Mouse (Mus musculus) intestine, postnatal 0 days (tissue): ENCODE results near the gene Traf3. TPM values are rescaled to one million over a fixed set of nuclear protein-coding genes. Genes with fewer than 3 reads are reported as not detected.

ENCODE experiments used
- ATAC-seq: fragments of 200-750 bp; cut with Nextera tagmentation; 2 replicates; pipeline ENCODE4 v1.8.0; 2017; ENCODE audit warnings: mild to moderate bottlenecking, moderate TSS enrichment, moderate library complexity
- H3K27ac ChIP-seq: fragments of 300-500 bp; sonication (generic); 2 replicates; pipeline ENCODE4 v1.5.1; 2014; ENCODE audit warnings: mild to moderate bottlenecking, low read depth, low read length, moderate library complexity
- H3K27me3 ChIP-seq: fragments of 300-500 bp; sonication (generic); replicated peaks from 2 replicates; pipeline ENCODE4 v1.6.1; 2014; ENCODE audit warnings: low read length, mixed read lengths; ENCODE audit not compliant: control insufficient read depth, insufficient read depth
- H3K36me3 ChIP-seq: fragments of 300-500 bp; sonication (generic); 2 replicates; pipeline ENCODE4 v1.6.1; 2014; ENCODE audit warnings: mild to moderate bottlenecking, moderate library complexity; ENCODE audit not compliant: control insufficient read depth, insufficient read depth
- H3K4me1 ChIP-seq: fragments of 300-500 bp; sonication (generic); replicated peaks from 2 replicates; pipeline ENCODE4 v1.6.1; 2014; ENCODE audit warnings: antibody characterized with exemption, low read length, mixed read lengths; ENCODE audit not compliant: control insufficient read depth, insufficient read depth
- H3K4me2 ChIP-seq: fragments of 300-500 bp; sonication (generic); replicated peaks from 2 replicates; pipeline ENCODE4 v1.6.1; 2014; ENCODE audit warnings: low read depth, mild to moderate bottlenecking, moderate library complexity
- H3K4me3 ChIP-seq: fragments of 300-500 bp; sonication (generic); 2 replicates; pipeline ENCODE4 v1.5.1; 2014; ENCODE audit warnings: low read depth, low read length
- H3K9ac ChIP-seq: fragments of 300-500 bp; sonication (generic); 2 replicates; pipeline ENCODE4 v1.6.1; 2014; ENCODE audit warnings: mild to moderate bottlenecking, low read depth, low read length
- H3K9me3 ChIP-seq: fragments of 300-500 bp; sonication (generic); 2 replicates; pipeline ENCODE4 v1.6.1; 2016; ENCODE audit warnings: mixed run types; ENCODE audit not compliant: control insufficient read depth
- CTCF ChIP-seq: sonication (generic); IDR thresholded peaks from 2 replicates; pipeline ENCODE4 v1.5.1; 2016; ENCODE audit warnings: low read depth, mild to moderate bottlenecking, control low read depth, antibody characterized with exemption, moderate library complexity
- WGBS: fragments of 180-500 bp; shearing (Covaris S2); extraction: QIAGEN DNeasy Blood & Tissue Kit; methylation state at CpG from one replicate; pipeline ENCODE4 v1.1.7; 2014; 5-methylcytosine and 5-hydroxymethylcytosine counted together
- polyA plus RNA-seq: library from polyadenylated mRNA; unstranded; fragments of >200 nt; fragmentation: Nextera tagmentation; extraction: Ambion mirVana; gene quantifications from 2 replicates; pipeline ENCODE4 v1.2.1, GENCODE M21; 2015

The Traf3 gene
- polyA plus RNA-seq, 1 experiment from 2014 or later, result 4.0 TPM

- Histone ChIP-seq H3K9ac (no peak overlapping the region), H3K4me1 (0 out of 2 replicates have a peak, but pooled peaks cover 7% of the 10 kb centered on the region), H3K36me3 (peaks cover 37% of the 10 kb centered on the region), H3K27me3 (peaks cover 47% of the 10 kb centered on the region), H3K4me2 (peak overlapping the region; percentile 54), H3K9me3 (no peaks in the 10 kb centered on the region), H3K27ac (no peak overlapping the region), H3K4me3 (peak overlapping the region; percentile 31)
- no peak for ATAC-seq
- no peak for TF ChIP-seq CTCF
- 29% methylated on average over 55 of the region's 58 CpGs for WGBS
Observed at GRCm38 (mm10) chr12:111275150-111275841, 109.1 kb downstream of the Traf3 start.

GRCm38 (mm10) chr12:111276371-111276770, 110.2 kb downstream of the Traf3 start:
- peaks cover 40% of the 10 kb centered on the region for H3K27me3 ChIP-seq
- TF ChIP-seq CTCF, result no peak

GRCm38 (mm10) chr12:111283573-111283972, 117.4 kb downstream of the Traf3 start:
- no peak for TF ChIP-seq CTCF
- Histone ChIP-seq H3K27me3 (no peaks in the 10 kb centered on the region), H3K9ac (no peak overlapping the region), H3K4me2 (no peak overlapping the region), H3K9me3 (no peaks in the 10 kb centered on the region), H3K4me3 (no peak overlapping the region), H3K27ac (no peak overlapping the region), H3K4me1 (no peaks in the 10 kb centered on the region), H3K36me3 (no peaks in the 10 kb centered on the region)
- ATAC-seq, result no peak
- 83% methylated on average over 4 of the region's 4 CpGs for WGBS

More at GRCm38 (mm10) chr12:111276371-111276770, 110.2 kb downstream of the Traf3 start:
- no peak overlapping the region for H3K9ac ChIP-seq
- no peak overlapping the region for H3K27ac ChIP-seq
- H3K36me3 ChIP-seq, result peaks cover 37% of the 10 kb centered on the region
- 0 out of 2 replicates have a peak, but pooled peaks cover 6% of the 10 kb centered on the region for H3K4me1 ChIP-seq
- no peaks in the 10 kb centered on the region for H3K9me3 ChIP-seq
- no peak for ATAC-seq
- WGBS, result 62% methylated on average over 6 of the region's 6 CpGs
- H3K4me2 ChIP-seq, result no peak overlapping the region
- H3K4me3 ChIP-seq, result no peak overlapping the region

- no peaks in the 10 kb centered on the region for H3K36me3 ChIP-seq
- no peaks in the 10 kb centered on the region for H3K4me1 ChIP-seq
- H3K27ac ChIP-seq, result no peak overlapping the region
- 0 out of 2 replicates have a peak overlapping the region, but pooled peaks have one; percentile 21 for H3K4me2 ChIP-seq
- H3K9ac ChIP-seq, result no peak overlapping the region
- 35% methylated on average over 10 of the region's 10 CpGs for WGBS
- H3K27me3 ChIP-seq, result no peaks in the 10 kb centered on the region
- no peak for TF ChIP-seq CTCF
- no peak overlapping the region for H3K4me3 ChIP-seq
- no peaks in the 10 kb centered on the region for H3K9me3 ChIP-seq
- no peak for ATAC-seq
Observed at GRCm38 (mm10) chr12:111284532-111284931, 118.4 kb downstream of the Traf3 start.

- Histone ChIP-seq H3K36me3 (peaks cover 73% of the 10 kb centered on the region), H3K4me2 (no peak overlapping the region), H3K27ac (no peak overlapping the region), H3K4me1 (no peaks in the 10 kb centered on the region), H3K27me3 (no peaks in the 10 kb centered on the region), H3K4me3 (no peak overlapping the region), H3K9ac (no peak overlapping the region), H3K9me3 (no peaks in the 10 kb centered on the region)
- ATAC-seq, result no peak
- no peak for TF ChIP-seq CTCF
- 83% methylated on average over 12 of the region's 12 CpGs for WGBS
Observed at GRCm38 (mm10) chr12:111293025-111293424, 126.9 kb downstream of the Traf3 start.

GRCm38 (mm10) chr12:111301322-111302017, 135.3 kb downstream of the Traf3 start:
- no peak for ATAC-seq
- no peaks in the 10 kb centered on the region for H3K9me3 ChIP-seq
- H3K27ac ChIP-seq, result no peak overlapping the region; the same call in 1 of the 2 replicates
- H3K27me3 ChIP-seq, result no peaks in the 10 kb centered on the region
- WGBS, result 87% methylated on average over 27 of the region's 27 CpGs
- H3K4me3 ChIP-seq, result no peak overlapping the region
- H3K36me3 ChIP-seq, result peaks cover 92% of the 10 kb centered on the region
- no peak overlapping the region for H3K4me2 ChIP-seq
- TF ChIP-seq CTCF, result no peak
- no peak overlapping the region for H3K9ac ChIP-seq
- H3K4me1 ChIP-seq, result no peaks in the 10 kb centered on the region
